Mouse (Mus musculus): ENCODE results near the gene Oat. TPM values are rescaled to one million over a fixed set of nuclear protein-coding genes. Genes with fewer than 3 reads are reported as not detected.
A peak's percentile ranks its signal among the peaks of the same experiment; 100 is the strongest.

Oat gene
- polyA plus RNA-seq, 1 experiment from 2014 or later, result 80.3 TPM

DNA sequence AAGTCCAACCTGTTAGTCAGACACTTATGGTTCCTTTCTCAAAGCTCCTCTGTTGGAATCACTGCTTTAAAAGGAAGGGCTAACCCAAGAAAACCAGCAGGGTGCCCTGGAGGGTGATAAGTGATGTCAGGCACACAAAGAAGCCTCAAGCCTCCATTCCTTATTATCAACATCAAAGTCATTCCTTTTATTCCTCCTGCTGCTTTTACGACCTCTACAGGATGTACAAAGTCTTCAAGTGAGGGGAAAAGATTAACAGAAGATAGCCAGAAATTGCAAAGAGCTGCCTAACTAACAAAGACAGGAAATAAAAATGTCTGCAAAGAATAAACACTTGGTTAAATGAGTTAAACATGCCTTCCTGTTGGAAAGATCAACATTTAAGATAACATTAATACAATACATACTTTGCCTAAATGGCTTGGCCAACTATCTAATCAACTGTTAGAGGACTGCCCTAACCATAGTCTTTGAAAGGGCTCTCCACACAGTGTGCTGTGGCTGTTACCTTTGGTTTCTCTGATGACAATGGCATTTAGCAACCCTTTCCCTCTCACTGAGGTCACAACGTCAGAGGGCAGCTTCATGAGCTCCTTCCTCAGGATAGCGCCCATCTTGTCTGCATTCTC, 16.9 kb downstream of the Oat start:
- H3K36me3 ChIP-seq (ENCODE audit: control insufficient read depth, insufficient read depth, low read length), result peaks cover 26% of the 10 kb centered on the region
- no peaks in the 10 kb centered on the region for H3K4me1 ChIP-seq (ENCODE audit: control insufficient read depth, insufficient read depth, low read length)
- no peak overlapping the region for H3K4me3 ChIP-seq (ENCODE audit: low read depth, low read length)
- no peak overlapping the region for H3K4me2 ChIP-seq (ENCODE audit: low read depth, low read length)
- 24% methylated on average over 3 of the region's 3 CpGs for WGBS
- ATAC-seq (ENCODE audit: low read depth), result no peak
- no peak overlapping the region for H3K9ac ChIP-seq (replicated peaks; ENCODE audit: low read depth, low read length)
- H3K27ac ChIP-seq (ENCODE audit: low read depth, low read length), result no peak overlapping the region
- no peaks in the 10 kb centered on the region for H3K27me3 ChIP-seq (ENCODE audit: control insufficient read depth, insufficient read depth, low read length)
- no peaks in the 10 kb centered on the region for H3K9me3 ChIP-seq (ENCODE audit: control insufficient read depth, low read length)

DNA sequence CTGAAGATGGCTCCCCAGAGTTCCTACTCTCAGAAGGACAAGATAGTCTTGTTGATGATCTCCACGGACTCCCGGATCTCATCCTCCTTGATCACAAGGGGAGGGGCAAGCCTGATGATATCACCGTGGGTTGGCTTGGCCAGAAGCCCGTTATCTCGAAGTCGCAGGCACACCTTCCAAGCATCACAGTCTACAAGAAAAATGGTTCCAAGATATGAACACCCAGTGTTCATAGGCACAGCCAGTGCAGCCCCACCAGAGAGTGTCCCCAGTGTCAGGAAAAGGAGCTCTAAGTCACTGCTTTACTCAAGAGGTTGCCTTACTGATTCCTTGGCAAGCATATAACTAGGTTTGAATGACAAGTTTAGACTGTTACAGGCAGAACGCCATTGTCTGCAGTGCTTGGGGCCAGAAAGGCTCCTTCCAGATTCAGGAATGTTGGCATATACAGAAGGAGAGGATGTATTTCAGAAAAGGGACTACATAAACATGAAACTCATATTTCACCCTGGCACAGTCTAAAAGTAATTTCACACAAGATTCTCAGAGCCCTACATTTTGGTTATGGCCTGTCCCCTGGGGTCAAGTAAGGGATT, 18.0 kb downstream of the Oat start:
- Histone ChIP-seq H3K27me3 (ENCODE audit: control insufficient read depth, insufficient read depth, low read length) (no peaks in the 10 kb centered on the region), H3K9me3 (ENCODE audit: control insufficient read depth, low read length) (no peaks in the 10 kb centered on the region), H3K27ac (ENCODE audit: low read depth, low read length) (no peak overlapping the region), H3K4me1 (ENCODE audit: control insufficient read depth, insufficient read depth, low read length) (no peaks in the 10 kb centered on the region), H3K4me2 (ENCODE audit: low read depth, low read length) (no peak overlapping the region), H3K9ac (replicated peaks; ENCODE audit: low read depth, low read length) (no peak overlapping the region), H3K36me3 (ENCODE audit: control insufficient read depth, insufficient read depth, low read length) (peaks cover 17% of the 10 kb centered on the region), H3K4me3 (ENCODE audit: low read depth, low read length) (no peak overlapping the region)
- no peak for ATAC-seq (ENCODE audit: low read depth)
- WGBS, result 89% methylated on average over 7 of the region's 7 CpGs

- WGBS, result 78% methylated on average over 5 of the region's 5 CpGs
Measured at GRCm38 (mm10) chr7:132556575-132556974, 19.6 kb downstream of the Oat start.

GRCm38 (mm10) chr7:132555911-132556310, 20.3 kb downstream of the Oat start:
- H3K4me3 ChIP-seq (ENCODE audit: low read depth, low read length), result no peak overlapping the region
- H3K9me3 ChIP-seq (ENCODE audit: control insufficient read depth, low read length), result no peaks in the 10 kb centered on the region
- peaks cover 2% of the 10 kb centered on the region; the same call in 1 of the 2 replicates for H3K36me3 ChIP-seq (ENCODE audit: control insufficient read depth, insufficient read depth, low read length)
- no peaks in the 10 kb centered on the region for H3K27me3 ChIP-seq (ENCODE audit: control insufficient read depth, insufficient read depth, low read length)
- H3K4me1 ChIP-seq (ENCODE audit: control insufficient read depth, insufficient read depth, low read length), result no peaks in the 10 kb centered on the region
- H3K9ac ChIP-seq (replicated peaks; ENCODE audit: low read depth, low read length), result no peak overlapping the region
- ATAC-seq (ENCODE audit: low read depth), result no peak
- WGBS, result 21% methylated on average over 4 of the region's 4 CpGs
- no peak overlapping the region for H3K4me2 ChIP-seq (ENCODE audit: low read depth, low read length)
- no peak overlapping the region for H3K27ac ChIP-seq (ENCODE audit: low read depth, low read length)

More at GRCm38 (mm10) chr7:132556575-132556974, 19.6 kb downstream of the Oat start:
- Histone ChIP-seq H3K4me2 (ENCODE audit: low read depth, low read length) (no peak overlapping the region), H3K4me3 (ENCODE audit: low read depth, low read length) (no peak overlapping the region), H3K27ac (ENCODE audit: low read depth, low read length) (no peak overlapping the region), H3K36me3 (ENCODE audit: control insufficient read depth, insufficient read depth, low read length) (peaks cover 6% of the 10 kb centered on the region; the same call in 1 of the 2 replicates), H3K4me1 (ENCODE audit: control insufficient read depth, insufficient read depth, low read length) (no peaks in the 10 kb centered on the region), H3K9me3 (ENCODE audit: control insufficient read depth, low read length) (no peaks in the 10 kb centered on the region), H3K27me3 (ENCODE audit: control insufficient read depth, insufficient read depth, low read length) (no peaks in the 10 kb centered on the region), H3K9ac (replicated peaks; ENCODE audit: low read depth, low read length) (no peak overlapping the region)
- no peak for ATAC-seq (ENCODE audit: low read depth)

- H3K27me3 ChIP-seq (ENCODE audit: control insufficient read depth, insufficient read depth, low read length), result no peaks in the 10 kb centered on the region
- no peaks in the 10 kb centered on the region; the same call in 1 of the 2 replicates for H3K36me3 ChIP-seq (ENCODE audit: control insufficient read depth, insufficient read depth, low read length)
- no peak overlapping the region for H3K27ac ChIP-seq (ENCODE audit: low read depth, low read length)
- H3K9me3 ChIP-seq (ENCODE audit: control insufficient read depth, low read length), result no peaks in the 10 kb centered on the region
- H3K4me3 ChIP-seq (ENCODE audit: low read depth, low read length), result no peak overlapping the region
- H3K9ac ChIP-seq (replicated peaks; ENCODE audit: low read depth, low read length), result no peak overlapping the region
- WGBS, result 54% methylated on average over 2 of the region's 2 CpGs
- no peak for ATAC-seq (ENCODE audit: low read depth)
- no peaks in the 10 kb centered on the region for H3K4me1 ChIP-seq (ENCODE audit: control insufficient read depth, insufficient read depth, low read length)
- H3K4me2 ChIP-seq (ENCODE audit: low read depth, low read length), result no peak overlapping the region
Measured at GRCm38 (mm10) chr7:132554091-132554490, 22.1 kb downstream of the Oat start.

DNA sequence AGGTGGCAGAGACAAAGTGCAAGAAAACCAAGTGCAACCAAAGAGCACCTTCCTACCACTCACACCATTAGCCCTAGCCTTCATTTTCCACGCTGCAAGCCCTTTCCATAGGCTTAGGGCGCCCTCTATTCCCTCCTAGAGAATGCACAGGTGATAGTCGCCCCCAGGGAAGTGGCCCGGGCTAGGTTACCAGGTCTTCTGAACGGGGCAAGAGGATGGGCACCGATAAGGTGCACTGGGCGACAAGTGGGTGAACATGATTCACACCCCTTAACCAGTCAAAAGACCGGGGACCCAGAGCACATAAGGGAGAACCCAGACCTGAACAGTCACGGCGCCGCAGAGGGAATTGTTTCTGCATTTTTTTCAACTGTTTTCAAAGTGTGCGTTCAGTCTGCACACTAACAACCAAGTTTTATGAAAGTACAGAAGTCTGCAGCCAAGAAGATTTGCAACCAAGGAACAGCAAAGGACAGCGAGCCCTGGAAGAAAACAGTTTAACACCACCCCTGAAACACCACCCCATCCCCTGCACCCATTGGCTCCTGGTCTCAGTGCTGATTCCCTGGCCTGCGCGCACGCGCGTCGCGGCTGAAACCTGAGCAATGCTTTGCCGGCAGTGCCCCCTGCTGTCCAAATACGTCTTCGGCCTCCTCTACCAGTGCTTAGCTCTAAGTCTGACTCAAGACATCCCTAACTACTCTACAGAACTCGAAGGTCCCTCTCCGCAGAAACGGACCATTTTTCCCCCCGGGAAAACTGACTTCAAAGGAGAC, 24.7 kb downstream of the Oat start:
- Histone ChIP-seq H3K9ac (replicated peaks; ENCODE audit: low read depth, low read length) (no peak overlapping the region; the same call in 1 of the 2 replicates), H3K4me3 (ENCODE audit: low read depth, low read length) (peak overlapping the region; percentile 34), H3K9me3 (ENCODE audit: control insufficient read depth, low read length) (no peaks in the 10 kb centered on the region), H3K36me3 (ENCODE audit: control insufficient read depth, insufficient read depth, low read length) (no peaks in the 10 kb centered on the region), H3K4me1 (ENCODE audit: control insufficient read depth, insufficient read depth, low read length) (no peaks in the 10 kb centered on the region), H3K27me3 (ENCODE audit: control insufficient read depth, insufficient read depth, low read length) (no peaks in the 10 kb centered on the region), H3K4me2 (ENCODE audit: low read depth, low read length) (peak overlapping the region; percentile 72), H3K27ac (ENCODE audit: low read depth, low read length) (no peak overlapping the region)
- ATAC-seq (ENCODE audit: low read depth), result peak; percentile 95
- 1% methylated on average over 27 of the region's 27 CpGs for WGBS

- no peaks in the 10 kb centered on the region for H3K36me3 ChIP-seq (ENCODE audit: control insufficient read depth, insufficient read depth, low read length)
- 53% methylated on average over 3 of the region's 3 CpGs for WGBS
Measured at GRCm38 (mm10) chr7:132547126-132547525, 29.1 kb downstream of the Oat start.

GRCm38 (mm10) chr7:132542427-132542826, 33.8 kb downstream of the Oat start:
- H3K36me3 ChIP-seq (ENCODE audit: control insufficient read depth, insufficient read depth, low read length), result no peaks in the 10 kb centered on the region
- no peak overlapping the region for H3K4me2 ChIP-seq (ENCODE audit: low read depth, low read length)
- H3K9me3 ChIP-seq (ENCODE audit: control insufficient read depth, low read length), result no peaks in the 10 kb centered on the region
- H3K4me1 ChIP-seq (ENCODE audit: control insufficient read depth, insufficient read depth, low read length), result 0 out of 2 replicates have a peak, but pooled peaks cover 7% of the 10 kb centered on the region
- no peak overlapping the region for H3K9ac ChIP-seq (replicated peaks; ENCODE audit: low read depth, low read length)
- no peak overlapping the region for H3K4me3 ChIP-seq (ENCODE audit: low read depth, low read length)
- WGBS, result 40% methylated on average over 4 of the region's 4 CpGs
- no peaks in the 10 kb centered on the region for H3K27me3 ChIP-seq (ENCODE audit: control insufficient read depth, insufficient read depth, low read length)
- H3K27ac ChIP-seq (ENCODE audit: low read depth, low read length), result no peak overlapping the region
- ATAC-seq (ENCODE audit: low read depth), result no peak

More at GRCm38 (mm10) chr7:132547126-132547525, 29.1 kb downstream of the Oat start:
- no peak overlapping the region for H3K4me2 ChIP-seq (ENCODE audit: low read depth, low read length)
- H3K27ac ChIP-seq (ENCODE audit: low read depth, low read length), result no peak overlapping the region
- ATAC-seq (ENCODE audit: low read depth), result no peak
- H3K9ac ChIP-seq (replicated peaks; ENCODE audit: low read depth, low read length), result no peak overlapping the region
- H3K27me3 ChIP-seq (ENCODE audit: control insufficient read depth, insufficient read depth, low read length), result no peaks in the 10 kb centered on the region
- 0 out of 2 replicates have a peak, but pooled peaks cover 5% of the 10 kb centered on the region for H3K4me1 ChIP-seq (ENCODE audit: control insufficient read depth, insufficient read depth, low read length)
- no peaks in the 10 kb centered on the region for H3K9me3 ChIP-seq (ENCODE audit: control insufficient read depth, low read length)
- no peak overlapping the region for H3K4me3 ChIP-seq (ENCODE audit: low read depth, low read length)

DNA sequence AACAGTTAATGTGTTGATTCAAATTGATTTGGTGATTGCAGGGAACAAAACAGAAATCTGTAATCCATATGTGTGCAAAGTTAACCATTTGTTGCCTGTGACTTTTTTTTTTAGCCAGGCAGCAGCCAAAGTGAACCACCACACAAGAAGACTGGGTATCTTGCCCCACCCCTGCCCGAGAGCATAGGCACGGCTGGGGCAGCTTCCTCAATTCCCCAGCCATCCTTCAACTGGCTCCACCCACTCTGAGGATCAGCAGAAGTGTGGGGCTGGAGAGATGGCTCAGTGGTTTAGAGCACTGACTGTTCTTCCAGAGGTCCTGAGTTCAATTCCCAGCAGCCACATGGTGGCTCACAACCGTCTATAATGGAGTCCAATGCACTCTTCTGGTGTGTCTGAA, 34.6 kb downstream of the Oat start:
- Histone ChIP-seq H3K27me3 (ENCODE audit: control insufficient read depth, insufficient read depth, low read length) (no peaks in the 10 kb centered on the region), H3K9ac (replicated peaks; ENCODE audit: low read depth, low read length) (no peak overlapping the region), H3K4me2 (ENCODE audit: low read depth, low read length) (no peak overlapping the region), H3K27ac (ENCODE audit: low read depth, low read length) (no peak overlapping the region), H3K36me3 (ENCODE audit: control insufficient read depth, insufficient read depth, low read length) (no peaks in the 10 kb centered on the region), H3K4me3 (ENCODE audit: low read depth, low read length) (no peak overlapping the region), H3K4me1 (ENCODE audit: control insufficient read depth, insufficient read depth, low read length) (0 out of 2 replicates have a peak, but pooled peaks cover 7% of the 10 kb centered on the region), H3K9me3 (ENCODE audit: control insufficient read depth, low read length) (no peaks in the 10 kb centered on the region)
- no peak for ATAC-seq (ENCODE audit: low read depth)
- WGBS, result 60% methylated on average over 3 of the region's 3 CpGs

Data from neural tube, embryonic 14.5 days (tissue).